Mouse (Mus musculus): ENCODE results near the gene Pcbp4. TPM values are rescaled to one million over a fixed set of nuclear protein-coding genes. Genes with fewer than 3 reads are reported as not detected.

The Pcbp4 gene
- polyA plus RNA-seq (2017; shearing (Covaris generic)), result 13.3 TPM

DNA sequence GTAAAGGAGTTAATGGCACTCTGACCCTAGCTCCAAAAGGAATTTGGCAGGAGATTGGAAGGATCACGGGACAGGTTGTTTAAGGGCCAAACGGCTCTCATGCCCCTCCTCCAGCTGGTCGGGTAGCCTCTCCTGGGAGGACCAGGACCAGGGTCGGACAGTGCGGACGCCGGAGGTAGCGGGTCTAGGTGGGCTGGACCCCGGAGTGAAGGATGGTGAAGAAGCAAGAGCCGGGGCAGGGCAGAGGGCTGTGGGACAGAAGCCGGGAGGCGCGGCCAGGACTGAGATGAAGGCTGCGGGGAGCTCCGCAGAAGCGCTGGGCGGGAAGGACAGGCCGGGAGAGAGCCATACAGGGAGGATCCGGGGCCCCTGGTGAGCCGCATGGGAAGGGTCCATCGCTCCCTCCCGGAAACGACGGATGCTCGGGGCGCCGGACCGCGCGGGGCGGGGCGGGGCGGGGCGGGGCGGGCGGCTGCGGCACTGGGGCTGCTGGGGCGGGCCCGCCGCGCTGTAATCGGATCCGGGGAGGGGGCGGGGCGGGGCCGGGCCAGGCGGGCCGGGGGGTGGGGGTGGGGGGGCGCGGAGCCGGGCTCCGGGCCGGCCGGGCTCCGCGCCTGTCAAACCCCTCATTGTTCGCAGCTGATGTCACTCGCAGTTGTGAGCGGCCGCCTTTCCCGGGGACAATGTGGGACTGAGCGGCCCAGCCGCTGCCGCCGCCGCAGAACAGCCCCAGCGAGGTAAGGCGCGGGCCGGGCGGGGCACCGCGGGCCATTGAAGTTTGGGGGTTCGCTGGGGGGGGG, at the start of gene Pcbp4:
Gene Pcbp4 (plus strand): TSS at position 21 of the 800 bp plus-strand sequence.

GRCm38 (mm10) chr9:106429221-106430014, 23.7 kb upstream of the Pcbp4 start, which contains the start of gene Rpl29:
TSS of gene Rpl29 (plus strand) at chr9:106429454.

DNA sequence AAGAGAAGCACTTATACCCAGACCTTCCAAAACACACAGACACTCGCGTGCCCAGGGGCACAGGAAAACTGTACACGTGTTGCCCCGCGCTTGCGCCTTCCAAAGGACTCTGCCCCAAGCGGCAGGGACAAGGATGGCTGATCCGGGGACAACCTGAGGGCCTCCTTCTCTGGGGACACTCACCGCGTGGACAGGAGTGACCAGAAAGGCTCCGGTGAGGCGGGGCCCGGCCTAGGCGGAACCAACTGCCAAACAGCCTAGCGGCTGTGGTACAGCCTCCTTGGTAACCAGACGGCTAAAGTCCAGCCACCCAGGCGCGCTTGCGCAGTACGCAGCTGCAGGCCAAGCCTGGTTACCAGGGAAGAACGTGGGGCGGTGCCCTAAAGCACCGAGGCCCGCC, 5.7 kb upstream of the Pcbp4 start, which contains the start of the genes Abhd14b and Abhd14a:
Gene Abhd14b (plus strand): TSS at position 112 of the 400 bp plus-strand sequence.
Gene Abhd14a (minus strand): TSS at position 331 of the 400 bp plus-strand sequence.

GRCm38 (mm10) chr9:106465571-106466200, 12.6 kb downstream of the Pcbp4 start, which contains the start of gene Gpr62:
TSS of gene Gpr62 (minus strand) at chr9:106465938.

DNA sequence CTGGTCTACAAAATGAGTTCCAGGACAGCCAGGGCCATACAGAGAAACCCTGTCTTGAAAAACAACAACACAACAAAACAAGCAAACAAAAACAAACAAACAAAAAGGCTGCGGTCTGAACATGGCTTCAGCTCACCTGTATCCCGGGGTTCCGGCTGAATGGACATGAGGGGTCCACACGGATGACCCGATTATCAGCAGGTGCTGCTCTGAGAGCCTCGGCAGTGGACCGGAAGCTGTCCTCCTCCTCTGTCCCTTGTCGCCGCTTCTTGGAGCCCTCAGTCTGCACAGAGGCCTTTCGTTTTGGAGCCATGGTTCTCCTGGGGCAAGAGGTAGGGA, 22.5 kb downstream of the Pcbp4 start, which contains the start of gene Rrp9:
Gene Rrp9 (plus strand): TSS at position 301 of the 339 bp plus-strand sequence.

GRCm38 (mm10) chr9:106476924-106477484, 23.9 kb downstream of the Pcbp4 start, which contains the start of gene Parp3:
TSS of gene Parp3 (minus strand) at chr9:106476949.

DNA sequence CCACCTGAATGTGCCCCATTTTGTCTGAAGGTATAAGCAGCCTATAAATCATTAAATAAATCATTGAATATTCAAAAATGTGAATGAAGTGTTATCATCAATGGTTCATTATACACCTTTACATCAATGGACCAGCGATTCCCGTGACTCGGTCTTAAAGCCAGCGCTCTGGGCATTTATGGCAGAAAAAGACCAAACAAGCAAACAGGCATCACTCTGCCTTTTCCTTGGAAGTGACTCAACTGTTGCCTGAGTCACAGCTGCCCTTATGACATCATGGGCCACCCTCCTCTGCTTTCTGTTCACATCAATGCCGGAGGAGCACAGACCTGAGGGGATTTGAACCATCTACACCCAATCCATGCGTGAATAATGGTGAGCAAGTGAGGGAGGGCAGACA, 46.6 kb downstream of the Pcbp4 start, which contains the start of gene Iqcf1:
Gene Iqcf1 (plus strand): TSS at position 301 of the 400 bp plus-strand sequence.

Other genes with a start within 250 kb of the Pcbp4 start
- not detected for gene Tlr9, start 230.7 kb upstream of the Pcbp4 start, polyA plus RNA-seq (2017; shearing (Covaris generic))
- 59.4 TPM for gene Alas1, start 204.6 kb upstream of the Pcbp4 start, polyA plus RNA-seq (2017; shearing (Covaris generic))
- gene Poc1a, start 172.2 kb upstream of the Pcbp4 start, polyA plus RNA-seq (2017; shearing (Covaris generic)), result 6.2 TPM
- 10.4 TPM for gene Dusp7, start 84.7 kb upstream of the Pcbp4 start, polyA plus RNA-seq (2017; shearing (Covaris generic))
- 892 TPM for gene Rpl29, start 23.8 kb upstream of the Pcbp4 start, polyA plus RNA-seq (2017; shearing (Covaris generic))
- 23.3 TPM for gene Acy1, start 15.0 kb upstream of the Pcbp4 start, polyA plus RNA-seq (2017; shearing (Covaris generic))
- 15.2 TPM for gene Abhd14b, start 5.8 kb upstream of the Pcbp4 start, polyA plus RNA-seq (2017; shearing (Covaris generic))
- 17.7 TPM for gene Abhd14a, start 5.6 kb upstream of the Pcbp4 start, polyA plus RNA-seq (2017; shearing (Covaris generic))
- gene Gpr62, start 12.6 kb downstream of the Pcbp4 start, polyA plus RNA-seq (2017; shearing (Covaris generic)), result not detected
- 91.7 TPM for gene Rrp9, start 22.7 kb downstream of the Pcbp4 start, polyA plus RNA-seq (2017; shearing (Covaris generic))
- gene Parp3, start 23.7 kb downstream of the Pcbp4 start, polyA plus RNA-seq (2017; shearing (Covaris generic)), result 73.6 TPM
- gene Iqcf1, start 46.7 kb downstream of the Pcbp4 start, polyA plus RNA-seq (2017; shearing (Covaris generic)), result not detected
- gene Iqcf5, start 61.3 kb downstream of the Pcbp4 start, polyA plus RNA-seq (2017; shearing (Covaris generic)), result not detected
- not detected for gene Iqcf3, start 108.3 kb downstream of the Pcbp4 start, polyA plus RNA-seq (2017; shearing (Covaris generic))
- gene Iqcf4, start 117.7 kb downstream of the Pcbp4 start, polyA plus RNA-seq (2017; shearing (Covaris generic)), result not detected
- not detected for gene Iqcf6, start 173.3 kb downstream of the Pcbp4 start, polyA plus RNA-seq (2017; shearing (Covaris generic))
- gene Grm2, start 202.8 kb downstream of the Pcbp4 start, polyA plus RNA-seq (2017; shearing (Covaris generic)), result not detected
- 76.0 TPM for gene Tex264, start 232.6 kb downstream of the Pcbp4 start, polyA plus RNA-seq (2017; shearing (Covaris generic))